Mouse (Mus musculus) layer of hippocampus, adult 11-12 months (tissue): ENCODE measurements around the gene Gltpd2.
A peak's percentile ranks its signal among the peaks of the same experiment; 100 is the strongest.
"Not testable (repeated sequence)": the region's sequence is repeated elsewhere in the genome, so short reads cannot be mapped to it uniquely, and the experiment has no call there.

ENCODE experiments used
- DNase-seq: peaks from one replicate; pipeline ENCODE4 v3.0.0; 2022; ENCODE audit warnings: low spot score

The Gltpd2 gene

GRCm38 (mm10) chr11:70518923-70519322 is at the start of gene Gltpd2:
Gene Gltpd2, plus strand, starts transcription at chr11:70519196.
- no peak for DNase-seq

- no peak for DNase-seq
These were observed 49.2 kb upstream of the Gltpd2 start for GRCm38 (mm10) chr11:70469764-70470163.

GRCm38 (mm10) chr11:70472716-70473115 is 46.3 kb upstream of the Gltpd2 start:
- no peak for DNase-seq

DNA sequence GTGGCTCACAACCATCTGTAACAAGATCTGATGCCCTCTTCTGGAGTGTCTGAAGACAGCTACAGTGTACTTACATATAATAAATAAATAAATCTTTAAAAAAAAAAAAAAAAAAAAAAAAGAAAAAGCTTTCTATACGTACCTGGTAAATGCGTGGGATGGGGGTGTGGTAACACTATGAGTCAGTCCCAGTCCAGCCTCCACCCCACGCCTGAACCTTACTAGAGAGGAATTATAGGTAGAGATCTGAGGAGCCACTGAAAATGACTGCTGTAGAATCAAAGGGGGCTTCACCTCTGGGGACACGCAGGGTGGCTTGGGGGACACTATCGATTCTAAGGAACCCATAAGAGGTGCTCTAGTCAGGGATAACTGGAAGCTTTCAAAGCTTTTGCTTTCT is 45.7 kb upstream of the Gltpd2 start:
- not testable (repeated sequence) for DNase-seq

GRCm38 (mm10) chr11:70474872-70475534 is 44.0 kb upstream of the Gltpd2 start:
- no peak for DNase-seq

- DNase-seq = no peak
These were observed 33.5 kb upstream of the Gltpd2 start for GRCm38 (mm10) chr11:70485498-70485897.

DNA sequence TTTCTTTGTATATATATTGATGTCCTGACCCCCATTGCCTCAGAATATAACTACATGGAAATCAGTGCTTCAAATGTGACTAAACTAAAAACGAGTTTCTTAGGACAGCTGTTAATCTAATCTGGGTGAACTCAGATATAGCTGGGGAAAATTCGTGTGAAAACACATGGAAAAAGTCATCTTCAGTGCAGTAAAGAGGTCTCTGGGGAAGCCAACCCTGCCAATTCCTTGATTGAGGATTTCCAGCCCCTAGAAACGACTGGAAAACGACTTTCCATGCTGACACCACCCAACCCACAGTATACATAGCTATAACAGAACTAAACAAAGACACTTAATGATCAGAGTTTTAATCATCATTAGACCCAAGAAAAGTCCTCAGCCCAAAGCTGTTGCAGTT is 31.2 kb upstream of the Gltpd2 start:
- no peak for DNase-seq

- no peak for DNase-seq
These were observed 29.9 kb upstream of the Gltpd2 start for GRCm38 (mm10) chr11:70489138-70489537.

DNA sequence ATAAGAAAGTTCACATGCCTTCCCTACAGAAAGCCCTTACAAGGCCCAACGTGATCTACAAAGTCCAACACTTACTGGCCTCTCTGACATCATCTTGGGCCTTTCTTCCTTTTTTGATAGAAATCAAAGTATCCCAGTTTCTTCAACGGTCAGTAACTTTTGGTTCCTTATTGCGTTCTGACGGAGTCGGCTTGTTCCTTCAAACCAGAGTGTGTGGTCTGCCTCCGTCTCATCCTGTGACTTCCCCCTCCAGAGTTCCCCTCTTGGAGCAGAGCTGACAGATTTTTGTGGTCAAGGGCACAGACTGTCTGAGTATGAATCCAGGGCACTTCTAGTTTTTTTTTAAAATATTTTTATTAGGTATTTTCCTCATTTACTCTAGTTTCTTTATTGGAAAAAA is 29.3 kb upstream of the Gltpd2 start:
- peak; percentile 37 for DNase-seq

DNA sequence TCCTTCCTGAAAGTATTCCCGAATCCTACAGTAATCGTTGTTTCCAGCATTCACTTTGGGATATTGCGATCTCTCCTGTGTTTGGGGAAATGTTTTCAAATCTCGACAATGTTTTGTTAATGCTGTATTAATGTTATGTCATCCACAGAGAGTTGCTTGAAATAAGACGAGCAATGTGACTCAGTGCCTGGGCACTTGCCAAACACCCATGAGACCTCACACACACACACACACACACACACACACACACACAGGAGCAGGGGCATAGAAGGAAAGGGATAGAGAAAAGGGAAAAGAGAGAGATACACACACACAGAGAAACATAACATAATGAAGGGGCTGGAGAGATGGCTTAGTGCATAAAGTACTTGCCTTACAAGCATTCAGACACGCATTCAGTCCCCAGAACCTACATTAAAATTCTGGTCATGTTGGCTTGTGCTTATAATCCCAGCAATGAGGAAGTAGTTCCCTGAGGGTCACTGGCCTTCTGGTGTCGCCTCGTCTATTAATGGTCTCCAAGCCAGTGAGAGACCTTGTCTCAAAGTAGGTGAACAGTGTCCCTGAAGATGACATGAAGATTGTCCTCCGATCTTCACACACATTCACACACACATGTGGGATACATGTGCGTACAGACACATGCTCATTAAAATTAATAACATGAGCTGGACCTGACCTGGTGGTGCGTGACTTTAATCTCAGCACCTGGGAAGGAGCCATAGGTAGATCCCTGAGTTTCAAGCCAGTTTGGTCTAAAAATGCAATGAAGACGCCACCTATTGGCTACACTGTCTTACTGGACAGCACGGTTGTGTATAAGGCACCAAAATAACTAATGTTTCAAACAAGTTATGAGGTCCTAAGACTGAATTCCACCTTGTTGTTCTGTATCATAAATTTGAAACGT is 19.2 kb upstream of the Gltpd2 start:
- no peak for DNase-seq

GRCm38 (mm10) chr11:70500476-70500812 is 18.6 kb upstream of the Gltpd2 start:
- no peak for DNase-seq

DNA sequence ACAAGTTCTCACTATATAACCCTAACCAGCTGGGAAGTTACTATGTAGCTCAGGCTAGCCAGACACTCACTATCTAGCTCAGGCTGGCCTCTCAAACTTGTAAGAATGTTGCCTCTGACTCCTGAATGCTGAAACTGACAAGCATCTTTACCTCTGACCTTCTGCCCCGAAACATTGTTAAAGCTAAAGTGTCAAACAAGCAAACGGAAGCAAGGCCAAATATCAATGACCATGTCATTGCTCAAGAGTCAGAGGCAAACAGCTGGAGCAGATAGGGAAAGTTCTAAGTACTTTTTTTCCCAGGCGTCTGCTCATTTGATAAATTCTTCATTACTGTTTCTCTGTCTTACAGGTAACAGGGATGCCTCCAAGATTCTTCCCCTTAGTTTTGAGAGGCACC is 17.0 kb upstream of the Gltpd2 start:
- no peak for DNase-seq

GRCm38 (mm10) chr11:70504970-70505369 is 14.0 kb upstream of the Gltpd2 start, which contains the start of gene Tm4sf5:
Gene Tm4sf5, plus strand, starts transcription at chr11:70505244.
- no peak for DNase-seq

GRCm38 (mm10) chr11:70506385-70506784 is 12.6 kb upstream of the Gltpd2 start:
- DNase-seq = peak; percentile 69

GRCm38 (mm10) chr11:70506962-70507515 is 12.0 kb upstream of the Gltpd2 start:
- DNase-seq = no peak

GRCm38 (mm10) chr11:70509753-70510564 is 9.0 kb upstream of the Gltpd2 start:
- DNase-seq = no peak

GRCm38 (mm10) chr11:70511242-70511641 is 7.8 kb upstream of the Gltpd2 start:
- no peak for DNase-seq

- no peak for DNase-seq
These were observed 7.2 kb upstream of the Gltpd2 start for GRCm38 (mm10) chr11:70511825-70512224.

DNA sequence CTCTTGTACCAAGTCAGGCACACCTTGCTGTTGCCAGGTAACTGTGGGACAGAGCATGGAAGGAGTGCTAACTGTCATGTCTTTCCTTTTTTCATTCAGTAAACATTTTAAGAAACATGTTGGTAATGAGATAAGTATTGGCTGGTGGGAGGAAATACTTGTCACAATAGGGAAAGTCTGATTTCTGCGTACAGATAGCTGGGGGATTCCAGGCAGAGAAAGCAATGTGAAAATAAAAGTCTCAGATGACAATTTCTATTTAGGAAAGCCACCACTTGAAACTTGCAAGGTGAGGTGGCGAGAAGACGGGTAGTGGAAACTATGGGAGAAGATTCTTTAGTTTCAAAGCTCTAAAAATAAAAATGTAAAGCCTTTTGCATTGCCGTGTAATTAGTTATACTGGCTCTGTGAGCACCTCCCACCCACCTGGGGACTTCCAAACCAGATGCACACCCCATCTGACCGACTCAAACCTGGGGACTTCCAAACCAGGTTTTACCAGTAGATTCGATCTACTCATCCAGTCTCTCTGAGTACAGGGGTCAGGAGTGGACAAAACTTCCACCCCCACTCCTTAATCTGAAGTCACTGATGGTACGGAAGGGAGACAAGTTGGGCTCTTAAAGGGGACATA is 6.2 kb upstream of the Gltpd2 start:
- no peak for DNase-seq

DNA sequence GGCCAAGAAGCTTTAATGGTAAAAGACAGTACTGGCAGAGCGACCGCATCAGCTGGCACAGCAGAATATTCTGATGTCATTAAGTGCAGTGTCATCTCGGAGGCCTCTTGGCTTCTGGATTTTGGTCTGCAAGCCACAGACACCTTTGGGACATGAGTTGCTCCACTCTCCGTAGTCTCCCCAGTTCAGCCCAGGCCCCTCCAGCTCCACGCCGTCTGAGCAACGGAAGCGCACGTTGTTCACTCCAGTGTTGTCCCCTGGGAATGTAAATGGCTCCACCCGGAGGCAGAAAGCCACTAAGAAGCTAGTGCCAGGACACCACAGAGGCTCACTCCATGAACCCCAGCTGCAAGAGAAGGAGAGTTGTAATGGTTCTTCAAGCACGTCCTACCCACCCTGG is 5.5 kb upstream of the Gltpd2 start:
- no peak for DNase-seq

- DNase-seq = no peak
These were observed 4.7 kb upstream of the Gltpd2 start, which contains the start of gene Vmo1 for GRCm38 (mm10) chr11:70514288-70514687. Gene Vmo1, minus strand, starts transcription at chr11:70514616.

GRCm38 (mm10) chr11:70516352-70516751 is 2.6 kb upstream of the Gltpd2 start:
- peak; percentile 64 for DNase-seq
